Mouse (Mus musculus) ES-Bruce4 (cell line): Measurements from ENCODE around the gene Pgap1. TPM values are rescaled to one million over a fixed set of nuclear protein-coding genes. Genes with fewer than 3 reads are reported as not detected.
A peak's percentile ranks its signal among the peaks of the same experiment; 100 is the strongest.

ENCODE experiments used
- H3K27ac ChIP-seq: 2 replicates; pipeline ENCODE4 v1.5.1; 2012; ENCODE audit warnings: low read length, inconsistent platforms; ENCODE audit not compliant: insufficient read depth
- H3K27me3 ChIP-seq: 2 replicates; pipeline ENCODE4 v1.6.1; 2012; ENCODE audit warnings: mild to moderate bottlenecking, low read length, inconsistent platforms; ENCODE audit not compliant: control insufficient read depth, poor library complexity, insufficient read depth, severe bottlenecking
- H3K36me3 ChIP-seq: 2 replicates; pipeline ENCODE4 v1.6.1; 2012; ENCODE audit warnings: inconsistent platforms, mild to moderate bottlenecking, low read length, moderate library complexity; ENCODE audit not compliant: control insufficient read depth, poor library complexity, insufficient read depth, severe bottlenecking
- H3K4me1 ChIP-seq: one replicate; pipeline ENCODE4 v1.8.1; 2011; ENCODE audit warnings: low read length; ENCODE audit not compliant: control insufficient read depth, insufficient read depth
- H3K4me3 ChIP-seq: 2 replicates; pipeline ENCODE4 v1.5.1; 2011; ENCODE audit warnings: low read depth, mild to moderate bottlenecking, low read length
- H3K9ac ChIP-seq: 2 replicates; pipeline ENCODE4 v1.6.1; 2012; ENCODE audit warnings: low read depth, mild to moderate bottlenecking, inconsistent platforms; ENCODE audit not compliant: poor library complexity, severe bottlenecking
- H3K9me3 ChIP-seq: replicated peaks from 2 replicates; pipeline ENCODE4 v1.6.1; 2012; ENCODE audit warnings: mild to moderate bottlenecking, low read length, inconsistent platforms; ENCODE audit not compliant: control insufficient read depth, poor library complexity, insufficient read depth, severe bottlenecking
- CTCF ChIP-seq: IDR thresholded peaks from one replicate; pipeline ENCODE4 v1.8.1; 2011; ENCODE audit warnings: low read depth, low read length
- EP300 ChIP-seq: IDR thresholded peaks from 2 replicates; pipeline ENCODE4 v1.6.1; 2011; ENCODE audit warnings: low read depth, low read length; ENCODE audit not compliant: insufficient read depth
- POLR2A ChIP-seq: IDR thresholded peaks from one replicate; pipeline ENCODE4 v1.8.1; 2011; ENCODE audit warnings: low read length; ENCODE audit not compliant: insufficient read depth
- polyA plus RNA-seq: library from polyadenylated mRNA; stranded (reverse); fragments of >200 nt; gene quantifications from 2 replicates; pipeline ENCODE4 v1.2.4, GENCODE M21; 2011; ENCODE audit warnings: low read depth; ENCODE audit not compliant: missing spikeins, insufficient read depth, insufficient read length

Pgap1 gene
- polyA plus RNA-seq, 1 experiment: 15.9 TPM

GRCm38 (mm10) chr1:54467366-54467765 lies 90.1 kb downstream of the Pgap1 start:
- Histone ChIP-seq H3K27ac (no peak overlapping the region), H3K9me3 (no peaks in the 10 kb centered on the region), H3K36me3 (no peaks in the 10 kb centered on the region), H3K27me3 (no peaks in the 10 kb centered on the region), H3K4me1 (no peaks in the 10 kb centered on the region), H3K9ac (no peak overlapping the region), H3K4me3 (no peak overlapping the region)
- TF ChIP-seq CTCF (no peak), EP300 (no peak), POLR2A (no peak)

DNA sequence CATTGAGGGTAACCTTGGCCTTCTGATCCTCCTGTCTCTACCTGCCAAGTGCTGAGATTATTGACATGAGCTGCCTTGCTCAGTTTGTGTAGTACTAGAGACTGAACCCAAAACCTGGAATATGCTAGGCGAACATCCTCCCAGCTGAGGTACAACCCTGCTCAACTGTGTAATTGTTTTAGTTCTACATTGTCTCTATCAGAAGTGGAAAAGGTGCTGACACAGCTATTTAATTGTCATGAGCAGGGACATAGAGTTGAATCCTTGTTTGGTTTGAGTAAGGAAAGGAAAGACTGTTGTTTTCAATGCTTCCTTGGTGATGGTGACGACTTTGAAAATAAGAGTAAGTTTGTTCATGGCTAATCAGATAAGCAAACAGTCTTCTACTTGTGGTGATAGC lies 105.4 kb downstream of the Pgap1 start:
- H3K9me3 ChIP-seq: no peaks in the 10 kb centered on the region
- TF ChIP-seq POLR2A (no peak), CTCF (no peak), EP300 (no peak)

GRCm38 (mm10) chr1:54448833-54449232 lies 108.7 kb downstream of the Pgap1 start:
- no peak overlapping the region for H3K4me3 ChIP-seq
- H3K9ac ChIP-seq: no peak overlapping the region
- TF ChIP-seq EP300 (no peak), POLR2A (no peak), CTCF (no peak)
- no peaks in the 10 kb centered on the region; the same call in 1 of the 2 replicates for H3K27me3 ChIP-seq
- no peaks in the 10 kb centered on the region for H3K4me1 ChIP-seq
- no peaks in the 10 kb centered on the region for H3K9me3 ChIP-seq
- H3K27ac ChIP-seq: no peak overlapping the region
- no peaks in the 10 kb centered on the region for H3K36me3 ChIP-seq

More for the DNA sequence above, 105.4 kb downstream of the Pgap1 start:
- Histone ChIP-seq H3K4me1 (no peaks in the 10 kb centered on the region), H3K27ac (no peak overlapping the region), H3K4me3 (no peak overlapping the region), H3K36me3 (no peaks in the 10 kb centered on the region), H3K9ac (no peak overlapping the region), H3K27me3 (no peaks in the 10 kb centered on the region)

GRCm38 (mm10) chr1:54443641-54444040 lies 113.8 kb downstream of the Pgap1 start:
- no peak overlapping the region for H3K9ac ChIP-seq
- no peaks in the 10 kb centered on the region for H3K36me3 ChIP-seq
- H3K27ac ChIP-seq: peak overlapping the region; percentile 28; the same call in 1 of the 2 replicates
- no peaks in the 10 kb centered on the region; the same call in 1 of the 2 replicates for H3K27me3 ChIP-seq
- H3K4me1 ChIP-seq: no peaks in the 10 kb centered on the region
- no peaks in the 10 kb centered on the region for H3K9me3 ChIP-seq
- TF ChIP-seq EP300: 0 out of 2 replicates have a peak, but pooled peaks have one; percentile 31
- TF ChIP-seq POLR2A: no peak
- no peak for TF ChIP-seq CTCF
- H3K4me3 ChIP-seq: no peak overlapping the region

GRCm38 (mm10) chr1:54439080-54439476 lies 118.4 kb downstream of the Pgap1 start:
- TF ChIP-seq CTCF: no peak
- TF ChIP-seq POLR2A: no peak
- no peak for TF ChIP-seq EP300
- no peaks in the 10 kb centered on the region; the same call in 1 of the 2 replicates for H3K36me3 ChIP-seq
- H3K27me3 ChIP-seq: no peaks in the 10 kb centered on the region
- H3K9me3 ChIP-seq: no peaks in the 10 kb centered on the region
- H3K4me3 ChIP-seq: no peak overlapping the region
- H3K9ac ChIP-seq: no peak overlapping the region
- H3K27ac ChIP-seq: no peak overlapping the region
- no peaks in the 10 kb centered on the region for H3K4me1 ChIP-seq

GRCm38 (mm10) chr1:54438340-54439079 lies 119.0 kb downstream of the Pgap1 start, which contains the start of gene Gtf3c3:
Gene Gtf3c3, minus strand, starts transcription at chr1:54438971.
- H3K4me1 ChIP-seq: no peaks in the 10 kb centered on the region
- H3K9ac ChIP-seq: peak within 1 kb of the TSS; percentile 87
- no peak within 1 kb of the TSS for H3K27ac ChIP-seq
- peaks cover 2% of the 10 kb centered on the region; the same call in 1 of the 2 replicates for H3K36me3 ChIP-seq
- peak within 1 kb of the TSS; percentile 76 for H3K4me3 ChIP-seq
- no peak for TF ChIP-seq EP300
- TF ChIP-seq POLR2A: no peak
- no peak for TF ChIP-seq CTCF
- no peaks in the 10 kb centered on the region for H3K27me3 ChIP-seq
- no peaks in the 10 kb centered on the region for H3K9me3 ChIP-seq

Other genes starting within 250 kb of the Pgap1 start
- gene Gtf3c3, start 118.7 kb downstream of the Pgap1 start, polyA plus RNA-seq: 42.4 and 47.2 TPM in 2 replicates